Mouse (Mus musculus) naive thymus-derived CD4-positive, alpha-beta T cell, adult 2 months (primary cell): Measurements from ENCODE around the gene Ruvbl1.

ENCODE experiments used
- DNase-seq: peaks from one replicate; pipeline ENCODE4 v3.0.0-alpha.2; 2011; ENCODE audit warnings: low read depth

The Ruvbl1 gene

GRCm38 (mm10) chr6:88465181-88465920 is at the start of gene Ruvbl1:
TSS of gene Ruvbl1 (plus strand) at chr6:88465409.
- peak; percentile 96 for DNase-seq

GRCm38 (mm10) chr6:88416130-88416758 is 49.0 kb upstream of the Ruvbl1 start:
- DNase-seq, result no peak

- no peak for DNase-seq
Measured at GRCm38 (mm10) chr6:88431202-88431601, 34.0 kb upstream of the Ruvbl1 start.

- DNase-seq, result no peak
Measured at GRCm38 (mm10) chr6:88435609-88436008, 29.6 kb upstream of the Ruvbl1 start.

- DNase-seq, result no peak
Measured at GRCm38 (mm10) chr6:88439056-88439455, 26.2 kb upstream of the Ruvbl1 start.

- DNase-seq, result peak; percentile 75
Measured at GRCm38 (mm10) chr6:88442551-88442950, 22.7 kb upstream of the Ruvbl1 start.

- no peak for DNase-seq
Measured at GRCm38 (mm10) chr6:88443446-88443845, 21.8 kb upstream of the Ruvbl1 start.

- no peak for DNase-seq
Measured at GRCm38 (mm10) chr6:88444076-88444750, 21.0 kb upstream of the Ruvbl1 start.

- peak; percentile 30 for DNase-seq
Measured at GRCm38 (mm10) chr6:88445661-88446060, 19.5 kb upstream of the Ruvbl1 start.

- DNase-seq, result peak; percentile 89
Measured at GRCm38 (mm10) chr6:88446063-88447002, 18.9 kb upstream of the Ruvbl1 start, which contains the start of gene Eefsec. TSS of gene Eefsec (minus strand) at chr6:88446539.

GRCm38 (mm10) chr6:88447454-88447853 is 17.8 kb upstream of the Ruvbl1 start:
- no peak for DNase-seq

GRCm38 (mm10) chr6:88454545-88454944 is 10.7 kb upstream of the Ruvbl1 start:
- DNase-seq, result no peak

GRCm38 (mm10) chr6:88469878-88470277 is 4.7 kb downstream of the Ruvbl1 start:
- no peak for DNase-seq

- no peak for DNase-seq
Measured at GRCm38 (mm10) chr6:88480421-88480820, 15.2 kb downstream of the Ruvbl1 start.

GRCm38 (mm10) chr6:88483111-88483510 is 17.9 kb downstream of the Ruvbl1 start:
- no peak for DNase-seq

GRCm38 (mm10) chr6:88483913-88484312 is 18.7 kb downstream of the Ruvbl1 start:
- no peak for DNase-seq

- no peak for DNase-seq
Measured at GRCm38 (mm10) chr6:88485378-88485777, 20.2 kb downstream of the Ruvbl1 start.

GRCm38 (mm10) chr6:88486893-88487292 is 21.7 kb downstream of the Ruvbl1 start:
- DNase-seq, result peak; percentile 63

GRCm38 (mm10) chr6:88489026-88489425 is 23.8 kb downstream of the Ruvbl1 start:
- no peak for DNase-seq

GRCm38 (mm10) chr6:88489834-88490233 is 24.6 kb downstream of the Ruvbl1 start:
- no peak for DNase-seq

- no peak for DNase-seq
Measured at GRCm38 (mm10) chr6:88490629-88491354, 25.6 kb downstream of the Ruvbl1 start.
